Mouse (Mus musculus): Measurements from ENCODE around the gene Sema5b.

- TF ChIP-seq CTCF (IDR thresholded peaks at IDR 0.05; ENCODE audit: low read depth, low read length) (no peak), POLR2A (IDR thresholded peaks at IDR 0.05; ENCODE audit: borderline replicate concordance, low read depth, low read length) (no peak)
Observed at GRCm38 (mm10) chr16:35541661-35542420, 896 bp downstream of the Sema5b start.
